Mouse (Mus musculus) liver, adult (tissue): ENCODE data around the gene Kif13a.

ENCODE experiments used
- GATA4 ChIP-seq: IDR thresholded peaks from 2 replicates; pipeline ENCODE4 v1.6.1; 2014; ENCODE audit warnings: mild to moderate bottlenecking, low read length; ENCODE audit not compliant: insufficient replicate concordance

Gene Kif13a

GRCm38 (mm10) chr13:46904982-46905621 lies 24.6 kb downstream of the Kif13a start:
- TF ChIP-seq GATA4 = no peak

- no peak for TF ChIP-seq GATA4
Measured at GRCm38 (mm10) chr13:46902568-46903255, 27.0 kb downstream of the Kif13a start.

- no peak for TF ChIP-seq GATA4
Measured at GRCm38 (mm10) chr13:46900870-46901555, 28.7 kb downstream of the Kif13a start.

- no peak for TF ChIP-seq GATA4
Measured at GRCm38 (mm10) chr13:46898837-46899236, 30.8 kb downstream of the Kif13a start.

GRCm38 (mm10) chr13:46898411-46898810 lies 31.3 kb downstream of the Kif13a start:
- TF ChIP-seq GATA4 = no peak

GRCm38 (mm10) chr13:46892380-46892779 lies 37.3 kb downstream of the Kif13a start:
- TF ChIP-seq GATA4 = no peak

GRCm38 (mm10) chr13:46888150-46888683 lies 41.5 kb downstream of the Kif13a start:
- TF ChIP-seq GATA4 = no peak

GRCm38 (mm10) chr13:46886497-46887261 lies 43.0 kb downstream of the Kif13a start:
- no peak for TF ChIP-seq GATA4

- no peak for TF ChIP-seq GATA4
Measured at GRCm38 (mm10) chr13:46885759-46886060, 44.0 kb downstream of the Kif13a start.

- TF ChIP-seq GATA4 = no peak
Measured at GRCm38 (mm10) chr13:46884898-46885758, 44.5 kb downstream of the Kif13a start.

- no peak for TF ChIP-seq GATA4
Measured at GRCm38 (mm10) chr13:46883976-46884375, 45.7 kb downstream of the Kif13a start.

GRCm38 (mm10) chr13:46883381-46883780 lies 46.3 kb downstream of the Kif13a start:
- TF ChIP-seq GATA4 = peak; percentile 84; the same call in 1 of the 2 replicates

GRCm38 (mm10) chr13:46880736-46881135 lies 48.9 kb downstream of the Kif13a start:
- no peak for TF ChIP-seq GATA4

GRCm38 (mm10) chr13:46880243-46880642 lies 49.4 kb downstream of the Kif13a start:
- no peak for TF ChIP-seq GATA4
